Mouse (Mus musculus) small intestine, adult 2 months (tissue): ENCODE measurements at regions not wholly inside any gene's neighbourhood (a gene's known extent, or its start where the extent isn't known, plus 50 kb on each side); places are given as distances from the start of the nearest gene placed in this dataset.

ENCODE experiments used
- CTCF ChIP-seq: fragments of 200-500 bp; IDR thresholded peaks from 2 replicates; pipeline ENCODE4 v1.5.1; 2012; ENCODE audit warnings: low read depth, mild to moderate bottlenecking, control low read depth, inconsistent platforms, low read length, moderate library complexity, mixed read lengths; ENCODE audit not compliant: insufficient replicate concordance, insufficient read length; ENCODE audit errors: extremely low read depth
- POLR2A ChIP-seq: fragments of 200-500 bp; IDR thresholded peaks from 2 replicates; pipeline ENCODE4 v1.6.1; 2012; ENCODE audit warnings: low read depth, mild to moderate bottlenecking, control low read depth, inconsistent platforms, low read length, moderate library complexity

DNA sequence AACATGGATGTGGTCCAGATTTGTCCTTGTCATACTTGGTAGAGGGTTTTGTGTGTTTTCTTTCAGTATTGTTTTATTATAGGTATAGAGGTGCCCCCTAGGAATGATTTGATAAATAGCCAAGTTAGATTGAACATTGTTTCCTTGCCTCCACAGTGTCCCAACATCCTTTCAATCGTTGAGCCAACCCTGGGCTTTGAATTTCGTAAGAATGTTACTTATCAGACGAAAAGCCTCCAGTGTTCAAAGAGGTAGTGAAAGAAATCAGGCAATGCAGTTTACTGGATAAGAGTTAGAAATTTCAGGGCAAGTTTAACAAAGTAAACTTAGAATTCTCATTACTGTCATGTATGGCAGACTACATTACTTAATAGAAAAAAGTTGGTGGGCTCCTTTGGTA is 144.2 kb upstream of the Xrcc4 start:
- no peak for TF ChIP-seq POLR2A
- TF ChIP-seq CTCF, result no peak
